Mouse (Mus musculus): ENCODE results near the gene Rnf208. TPM values are rescaled to one million over a fixed set of nuclear protein-coding genes. Genes with fewer than 3 reads are reported as not detected.

The Rnf208 gene
- polyA plus RNA-seq, 1 experiment from 2014 or later, result 7.7 TPM

GRCm38 (mm10) chr2:25197946-25198345 is 44.1 kb upstream of the Rnf208 start:
- Histone ChIP-seq H3K4me1 (replicated peaks; ENCODE audit: control insufficient read depth, insufficient read depth, low read length) (peaks cover 40% of the 10 kb centered on the region), H3K4me3 (ENCODE audit: low read depth, low read length) (no peak overlapping the region), H3K27ac (ENCODE audit: low read depth, low read length) (peak overlapping the region; percentile 92; the same call in 1 of the 2 replicates), H3K36me3 (ENCODE audit: control insufficient read depth, insufficient read depth, low read length) (peaks cover 29% of the 10 kb centered on the region), H3K4me2 (no peak overlapping the region), H3K9ac (ENCODE audit: low read depth, low read length) (no peak overlapping the region), H3K9me3 (ENCODE audit: control insufficient read depth, low read length) (no peaks in the 10 kb centered on the region), H3K27me3 (replicated peaks; ENCODE audit: control insufficient read depth, insufficient read depth, low read length) (no peaks in the 10 kb centered on the region; the same call in 1 of the 2 replicates)
- ATAC-seq (replicated peaks; ENCODE audit: low FRiP score) (no peak), DNase-seq (ENCODE audit: low spot score) (no peak)

- no peaks in the 10 kb centered on the region for H3K27me3 ChIP-seq (replicated peaks; ENCODE audit: control insufficient read depth, insufficient read depth, low read length)
- 83% methylated on average over 2 of the region's 2 CpGs for WGBS
- peaks cover 43% of the 10 kb centered on the region for H3K36me3 ChIP-seq (ENCODE audit: control insufficient read depth, insufficient read depth, low read length)
- peaks cover 17% of the 10 kb centered on the region for H3K4me1 ChIP-seq (replicated peaks; ENCODE audit: control insufficient read depth, insufficient read depth, low read length)
- no peak overlapping the region for H3K4me2 ChIP-seq
- no peak overlapping the region for H3K9ac ChIP-seq (ENCODE audit: low read depth, low read length)
- no peaks in the 10 kb centered on the region for H3K9me3 ChIP-seq (ENCODE audit: control insufficient read depth, low read length)
- H3K27ac ChIP-seq (ENCODE audit: low read depth, low read length), result no peak overlapping the region
- DNase-seq (ENCODE audit: low spot score) (no peak), ATAC-seq (replicated peaks; ENCODE audit: low FRiP score) (no peak)
- no peak overlapping the region for H3K4me3 ChIP-seq (ENCODE audit: low read depth, low read length)
These were observed 41.4 kb upstream of the Rnf208 start for GRCm38 (mm10) chr2:25200631-25201030.

GRCm38 (mm10) chr2:25203631-25204214 is 38.3 kb upstream of the Rnf208 start:
- DNase-seq (ENCODE audit: low spot score), result no peak
- Histone ChIP-seq H3K27ac (ENCODE audit: low read depth, low read length) (no peak overlapping the region), H3K4me2 (no peak overlapping the region), H3K9me3 (ENCODE audit: control insufficient read depth, low read length) (no peaks in the 10 kb centered on the region), H3K4me1 (replicated peaks; ENCODE audit: control insufficient read depth, insufficient read depth, low read length) (no peaks in the 10 kb centered on the region), H3K9ac (ENCODE audit: low read depth, low read length) (no peak overlapping the region), H3K4me3 (ENCODE audit: low read depth, low read length) (no peak overlapping the region), H3K36me3 (ENCODE audit: control insufficient read depth, insufficient read depth, low read length) (peaks cover 54% of the 10 kb centered on the region), H3K27me3 (replicated peaks; ENCODE audit: control insufficient read depth, insufficient read depth, low read length) (no peaks in the 10 kb centered on the region)
- no peak; the same call in 1 of the 2 replicates for ATAC-seq (replicated peaks; ENCODE audit: low FRiP score)
- WGBS, result 67% methylated on average over 4 of the region's 4 CpGs

- Histone ChIP-seq H3K9ac (ENCODE audit: low read depth, low read length) (no peak overlapping the region), H3K27me3 (replicated peaks; ENCODE audit: control insufficient read depth, insufficient read depth, low read length) (no peaks in the 10 kb centered on the region), H3K4me1 (replicated peaks; ENCODE audit: control insufficient read depth, insufficient read depth, low read length) (peaks cover 16% of the 10 kb centered on the region), H3K9me3 (ENCODE audit: control insufficient read depth, low read length) (no peaks in the 10 kb centered on the region), H3K4me2 (no peak overlapping the region), H3K4me3 (ENCODE audit: low read depth, low read length) (no peak overlapping the region), H3K27ac (ENCODE audit: low read depth, low read length) (no peak overlapping the region), H3K36me3 (ENCODE audit: control insufficient read depth, insufficient read depth, low read length) (peaks cover 33% of the 10 kb centered on the region)
- 71% methylated on average over 1 of the region's 1 CpGs for WGBS
- ATAC-seq (replicated peaks; ENCODE audit: low FRiP score), result no peak
- DNase-seq (ENCODE audit: low spot score), result no peak
These were observed 34.5 kb upstream of the Rnf208 start for GRCm38 (mm10) chr2:25207593-25207992.

GRCm38 (mm10) chr2:25210686-25211085 is 31.4 kb upstream of the Rnf208 start:
- Histone ChIP-seq H3K4me1 (replicated peaks; ENCODE audit: control insufficient read depth, insufficient read depth, low read length) (peaks cover 16% of the 10 kb centered on the region), H3K36me3 (ENCODE audit: control insufficient read depth, insufficient read depth, low read length) (peaks cover 16% of the 10 kb centered on the region), H3K4me2 (peak overlapping the region; percentile 76), H3K9me3 (ENCODE audit: control insufficient read depth, low read length) (no peaks in the 10 kb centered on the region), H3K9ac (ENCODE audit: low read depth, low read length) (peak overlapping the region; percentile 88), H3K27me3 (replicated peaks; ENCODE audit: control insufficient read depth, insufficient read depth, low read length) (no peaks in the 10 kb centered on the region), H3K4me3 (ENCODE audit: low read depth, low read length) (peak overlapping the region; percentile 89), H3K27ac (ENCODE audit: low read depth, low read length) (peak overlapping the region; percentile 65)
- no peak for DNase-seq (ENCODE audit: low spot score)
- peak; percentile 13 for ATAC-seq (replicated peaks; ENCODE audit: low FRiP score)
- under 1% methylated on average over 24 of the region's 24 CpGs for WGBS

GRCm38 (mm10) chr2:25211121-25211670 is 30.9 kb upstream of the Rnf208 start, which contains the start of gene Nelfb:
TSS of gene Nelfb (minus strand) at chr2:25211489.
- H3K4me3 ChIP-seq (ENCODE audit: low read depth, low read length), result peak within 1 kb of the TSS; percentile 89
- ATAC-seq (replicated peaks; ENCODE audit: low FRiP score) (peak; percentile 96), DNase-seq (ENCODE audit: low spot score) (peak; percentile 98)
- peak within 1 kb of the TSS; percentile 88 for H3K9ac ChIP-seq (ENCODE audit: low read depth, low read length)
- no peaks in the 10 kb centered on the region for H3K9me3 ChIP-seq (ENCODE audit: control insufficient read depth, low read length)
- peak within 1 kb of the TSS; percentile 76 for H3K4me2 ChIP-seq
- H3K27me3 ChIP-seq (replicated peaks; ENCODE audit: control insufficient read depth, insufficient read depth, low read length), result no peaks in the 10 kb centered on the region
- peak within 1 kb of the TSS; percentile 65 for H3K27ac ChIP-seq (ENCODE audit: low read depth, low read length)
- H3K4me1 ChIP-seq (replicated peaks; ENCODE audit: control insufficient read depth, insufficient read depth, low read length), result peaks cover 16% of the 10 kb centered on the region
- WGBS, result under 1% methylated on average over 44 of the region's 44 CpGs
- H3K36me3 ChIP-seq (ENCODE audit: control insufficient read depth, insufficient read depth, low read length), result peaks cover 12% of the 10 kb centered on the region

- no peaks in the 10 kb centered on the region for H3K9me3 ChIP-seq (ENCODE audit: control insufficient read depth, low read length)
- ATAC-seq (replicated peaks; ENCODE audit: low FRiP score) (no peak), DNase-seq (ENCODE audit: low spot score) (no peak)
- no peak overlapping the region for H3K4me2 ChIP-seq
- H3K4me1 ChIP-seq (replicated peaks; ENCODE audit: control insufficient read depth, insufficient read depth, low read length), result peaks cover 16% of the 10 kb centered on the region
- no peak overlapping the region for H3K9ac ChIP-seq (ENCODE audit: low read depth, low read length)
- no peak overlapping the region for H3K4me3 ChIP-seq (ENCODE audit: low read depth, low read length)
- H3K27ac ChIP-seq (ENCODE audit: low read depth, low read length), result no peak overlapping the region
- no peaks in the 10 kb centered on the region for H3K27me3 ChIP-seq (replicated peaks; ENCODE audit: control insufficient read depth, insufficient read depth, low read length)
- WGBS, result 59% methylated on average over 23 of the region's 23 CpGs
- peaks cover 6% of the 10 kb centered on the region; the same call in 1 of the 2 replicates for H3K36me3 ChIP-seq (ENCODE audit: control insufficient read depth, insufficient read depth, low read length)
These were observed 28.7 kb upstream of the Rnf208 start for GRCm38 (mm10) chr2:25213266-25213865.

GRCm38 (mm10) chr2:25214444-25214843 is 27.6 kb upstream of the Rnf208 start, which contains the start of gene Stpg3:
TSS of gene Stpg3 (minus strand) at chr2:25214637.
- no peaks in the 10 kb centered on the region for H3K27me3 ChIP-seq (replicated peaks; ENCODE audit: control insufficient read depth, insufficient read depth, low read length)
- H3K4me1 ChIP-seq (replicated peaks; ENCODE audit: control insufficient read depth, insufficient read depth, low read length), result peaks cover 13% of the 10 kb centered on the region
- H3K4me2 ChIP-seq, result no peak within 1 kb of the TSS
- H3K36me3 ChIP-seq (ENCODE audit: control insufficient read depth, insufficient read depth, low read length), result 0 out of 2 replicates have a peak, but pooled peaks cover 2% of the 10 kb centered on the region
- 76% methylated on average over 3 of the region's 3 CpGs for WGBS
- no peak within 1 kb of the TSS for H3K27ac ChIP-seq (ENCODE audit: low read depth, low read length)
- ATAC-seq (replicated peaks; ENCODE audit: low FRiP score), result no peak
- no peak within 1 kb of the TSS for H3K4me3 ChIP-seq (ENCODE audit: low read depth, low read length)
- no peaks in the 10 kb centered on the region for H3K9me3 ChIP-seq (ENCODE audit: control insufficient read depth, low read length)
- no peak for DNase-seq (ENCODE audit: low spot score)
- H3K9ac ChIP-seq (ENCODE audit: low read depth, low read length), result no peak within 1 kb of the TSS
